Mouse (Mus musculus): ENCODE measurements around the gene P3h3.

P3h3 gene

DNA sequence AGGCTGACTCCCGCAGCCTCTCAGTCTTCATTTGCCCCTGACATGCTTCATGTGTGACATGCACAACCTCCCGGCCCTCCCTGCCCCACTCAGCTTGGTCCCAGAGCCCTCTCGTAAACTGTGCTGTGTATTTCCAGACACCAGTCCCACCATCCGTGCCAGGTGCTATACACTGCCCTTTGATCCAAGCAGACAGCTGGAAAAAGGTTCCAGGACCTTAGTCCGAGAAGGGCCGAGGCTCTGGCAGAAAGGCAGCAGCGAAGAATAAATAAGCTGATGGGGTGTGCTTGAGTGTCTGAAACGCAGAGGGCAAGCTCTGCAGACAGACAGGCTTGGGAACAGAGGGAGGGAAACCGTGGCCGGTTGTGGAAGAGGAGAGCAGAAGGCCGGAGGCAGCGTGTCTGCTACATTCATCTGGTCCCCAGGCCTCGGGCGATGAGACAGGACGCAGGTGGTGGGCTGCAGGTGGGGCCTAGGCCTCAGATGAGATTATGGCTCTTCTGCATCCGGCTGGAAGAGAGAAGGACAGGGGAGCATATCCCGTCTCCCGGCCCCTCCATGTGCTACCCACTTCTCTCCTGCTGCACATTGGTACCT, 8.3 kb upstream of the P3h3 start:
- no peak for DNase-seq (ENCODE audit: low spot score in 2 of 2)

- peak; percentile 71 to 84 for DNase-seq (ENCODE audit: low spot score in 2 of 2)
Measured at GRCm38 (mm10) chr6:124863658-124864298, 6.2 kb upstream of the P3h3 start, which contains the start of gene Gpr162. Gene Gpr162, minus strand, starts transcription at chr6:124863983.

- DNase-seq (ENCODE audit: low spot score in 2 of 2) = no peak
Measured at GRCm38 (mm10) chr6:124863125-124863657, 5.6 kb upstream of the P3h3 start.

- peak; percentile 37 to 49 for DNase-seq (ENCODE audit: low spot score in 2 of 2)
Measured at GRCm38 (mm10) chr6:124862406-124863124, 5.0 kb upstream of the P3h3 start.

DNA sequence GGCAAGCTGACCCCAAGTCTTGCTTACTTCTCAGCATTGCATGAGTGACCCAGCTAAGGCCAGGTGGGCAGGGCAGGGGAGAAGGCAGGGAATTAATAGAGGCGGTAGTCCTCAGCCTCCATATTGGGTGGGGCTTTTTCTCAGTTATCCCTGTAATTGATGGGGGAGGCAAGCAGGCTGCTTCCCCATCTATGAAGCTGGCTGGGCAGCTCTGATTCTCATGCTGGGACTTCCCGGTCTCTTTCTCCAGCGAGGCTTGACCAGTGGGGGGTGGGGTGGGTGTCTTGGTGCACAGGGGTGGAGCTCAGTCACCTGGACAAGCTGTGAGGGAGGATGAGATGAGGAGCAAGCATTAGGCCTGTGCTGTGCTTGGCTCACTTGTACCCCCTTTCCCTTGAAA, 4.2 kb upstream of the P3h3 start:
- peak in 1 of 2 experiments; percentile 17 for DNase-seq (ENCODE audit: low spot score in 2 of 2)

DNA sequence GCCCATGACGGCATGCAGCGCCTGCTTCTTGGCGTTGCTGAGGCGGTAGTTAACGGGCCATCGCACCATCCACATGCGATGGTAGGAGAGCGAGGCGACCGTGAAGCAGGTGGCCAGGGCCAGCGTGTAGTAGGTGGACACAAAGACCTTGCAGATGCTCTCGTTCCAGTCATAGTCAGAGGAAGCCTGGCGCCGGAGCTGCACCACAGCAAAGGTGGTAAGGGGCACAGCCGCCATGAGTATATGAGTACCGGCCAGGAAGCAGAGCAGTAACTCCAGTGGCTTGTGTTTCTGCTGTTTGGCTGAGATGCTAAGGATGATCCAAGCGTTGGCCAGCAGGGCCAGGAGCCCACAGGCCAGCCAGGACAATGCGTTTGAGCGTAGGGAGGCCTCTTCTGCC, 3.7 kb upstream of the P3h3 start:
- DNase-seq (ENCODE audit: low spot score in 2 of 2) = peak in 1 of 2 experiments; percentile 18

- DNase-seq (ENCODE audit: low spot score in 2 of 2) = peak in 1 of 2 experiments; percentile 21
Measured at GRCm38 (mm10) chr6:124860511-124860910, 3.0 kb upstream of the P3h3 start.

DNA sequence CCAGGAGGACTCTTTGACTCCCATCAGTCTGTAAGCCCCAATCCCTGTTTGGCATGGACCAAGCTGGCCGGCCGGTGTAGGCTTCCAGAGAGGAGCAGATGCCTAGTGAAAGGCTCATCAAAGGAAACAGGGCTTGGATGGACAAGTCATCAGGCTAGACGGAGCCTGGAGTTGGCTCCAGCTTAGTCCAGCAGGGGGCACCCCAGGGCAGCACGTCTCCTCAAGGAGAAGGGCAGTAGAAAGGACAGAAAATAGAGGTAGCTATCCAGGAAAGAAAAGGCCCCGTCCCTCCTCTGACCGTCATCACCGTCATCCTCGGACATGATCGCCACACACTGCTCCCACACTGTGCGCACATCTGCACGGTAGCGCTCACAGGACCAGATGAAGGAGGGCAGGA, 2.2 kb upstream of the P3h3 start:
- DNase-seq (ENCODE audit: low spot score in 2 of 2) = peak; percentile 79 to 85

DNA sequence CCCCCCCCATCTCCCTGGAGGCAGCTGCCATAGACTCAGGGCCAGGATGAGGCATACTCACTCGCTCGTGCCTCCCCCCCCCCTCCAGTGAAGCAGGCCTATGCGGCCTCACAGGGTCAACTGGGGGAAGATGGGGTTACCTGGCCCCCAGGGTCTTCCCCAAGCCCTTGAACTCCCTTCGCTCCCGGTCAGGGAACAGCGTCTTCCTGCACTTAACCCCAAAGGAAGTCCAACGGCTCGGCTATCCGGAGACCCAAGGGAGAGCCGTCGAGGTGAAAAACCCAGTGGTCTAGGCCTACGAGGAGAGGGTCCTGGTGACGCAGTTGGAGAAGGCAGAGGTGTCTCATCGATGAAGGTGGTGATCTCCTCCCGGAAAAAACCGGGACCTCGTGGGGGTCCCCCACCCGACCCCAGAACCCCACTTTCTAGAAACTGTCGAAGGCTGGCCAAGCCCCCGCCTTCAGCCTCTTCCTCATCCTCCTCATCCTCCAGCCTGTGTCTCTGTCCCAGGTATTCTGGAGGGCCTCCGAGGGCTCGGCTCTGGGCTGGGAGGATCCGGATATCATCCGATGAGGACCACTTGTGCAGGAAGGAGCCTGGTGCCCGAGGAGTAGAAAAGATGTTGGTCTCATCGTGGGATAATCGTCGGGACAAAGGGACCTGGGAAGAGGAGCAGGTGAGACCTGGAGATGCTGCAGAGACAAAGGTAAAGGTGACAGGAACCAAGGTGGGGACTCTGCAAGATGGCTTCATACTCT, 1.2 kb upstream of the P3h3 start:
- peak in 1 of 2 experiments; percentile 20 for DNase-seq (ENCODE audit: low spot score in 2 of 2)

DNA sequence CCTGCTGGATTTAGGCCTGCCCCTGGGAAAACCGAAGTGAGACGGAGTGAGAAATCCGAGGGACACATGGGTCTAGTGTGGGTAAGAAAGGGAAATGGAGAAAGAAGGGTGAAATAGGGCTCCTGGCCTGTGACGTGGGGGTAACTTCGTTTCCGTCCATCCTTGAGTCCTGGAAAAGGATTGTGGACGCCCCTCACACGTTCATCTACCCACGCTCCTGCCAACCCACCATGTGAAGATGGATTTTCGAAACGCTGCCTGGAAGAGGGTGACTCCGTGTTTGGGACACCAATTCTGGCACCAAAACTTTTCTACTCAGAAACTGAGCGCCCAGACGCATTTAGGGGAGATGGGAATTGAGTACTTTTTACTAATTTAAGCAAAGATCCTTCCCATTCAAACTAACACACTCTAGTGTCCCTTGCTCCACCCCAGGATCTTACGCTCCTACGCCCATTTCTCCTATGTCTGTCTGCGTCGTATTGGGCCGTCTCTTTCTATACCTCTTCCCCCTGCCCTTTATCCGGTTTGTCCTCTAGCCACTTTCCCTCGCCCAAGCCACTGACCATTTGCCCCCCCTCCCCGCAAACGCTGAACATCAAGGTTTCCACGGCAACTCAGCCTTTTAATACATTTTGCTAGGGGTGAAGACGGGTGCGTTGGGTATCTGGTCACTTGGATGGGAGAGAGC, 433 bp upstream of the P3h3 start:
- DNase-seq (ENCODE audit: low spot score in 2 of 2) = peak in 1 of 2 experiments; percentile 8

GRCm38 (mm10) chr6:124856321-124856720, 1.2 kb downstream of the P3h3 start:
- peak; percentile 63 to 64 for DNase-seq (ENCODE audit: low spot score in 2 of 2)

GRCm38 (mm10) chr6:124854647-124855046, 2.9 kb downstream of the P3h3 start:
- DNase-seq (ENCODE audit: low spot score in 2 of 2) = no peak

DNA sequence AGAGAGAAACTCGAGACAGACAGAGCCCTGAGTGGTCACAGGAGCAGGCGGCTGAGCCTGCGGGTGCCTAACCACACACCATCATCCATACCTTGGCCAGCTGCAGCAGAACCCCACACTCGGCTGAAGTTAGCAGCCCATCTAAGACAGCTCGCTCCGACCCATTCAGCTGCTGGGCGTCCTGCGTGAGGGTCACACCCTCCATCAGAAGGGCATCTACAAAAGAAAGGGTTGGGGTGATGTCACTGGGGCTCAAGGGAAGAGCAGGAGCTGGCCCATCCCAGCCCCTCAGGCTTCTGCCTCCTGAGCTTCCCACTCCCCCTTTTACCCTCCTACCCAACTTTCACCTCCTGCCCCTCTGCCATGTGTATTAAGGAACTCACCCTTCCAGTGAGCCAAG, 7.0 kb downstream of the P3h3 start:
- no peak for DNase-seq (ENCODE audit: low spot score in 2 of 2)

DNA sequence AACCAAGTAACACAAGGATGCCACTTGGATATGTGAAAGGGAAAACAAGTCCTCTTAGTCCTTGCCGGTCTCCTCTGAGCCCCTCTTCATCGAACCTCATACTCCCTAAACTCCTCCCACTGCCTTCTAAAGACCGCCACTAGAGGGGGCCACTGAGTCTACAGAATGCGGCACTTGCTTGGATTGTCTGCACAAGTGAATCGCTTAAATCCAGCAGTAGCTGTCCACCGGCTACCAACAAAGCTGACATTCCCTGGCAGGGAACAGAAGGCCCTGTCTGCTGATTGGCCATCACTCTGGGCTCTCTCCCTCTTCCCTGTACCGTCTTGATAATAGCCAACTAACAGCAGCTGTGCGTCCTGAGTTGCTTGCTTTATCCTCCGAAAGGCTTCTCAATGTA, 10.2 kb downstream of the P3h3 start:
- peak; percentile 82 to 91 for DNase-seq (ENCODE audit: low spot score in 2 of 2)

DNA sequence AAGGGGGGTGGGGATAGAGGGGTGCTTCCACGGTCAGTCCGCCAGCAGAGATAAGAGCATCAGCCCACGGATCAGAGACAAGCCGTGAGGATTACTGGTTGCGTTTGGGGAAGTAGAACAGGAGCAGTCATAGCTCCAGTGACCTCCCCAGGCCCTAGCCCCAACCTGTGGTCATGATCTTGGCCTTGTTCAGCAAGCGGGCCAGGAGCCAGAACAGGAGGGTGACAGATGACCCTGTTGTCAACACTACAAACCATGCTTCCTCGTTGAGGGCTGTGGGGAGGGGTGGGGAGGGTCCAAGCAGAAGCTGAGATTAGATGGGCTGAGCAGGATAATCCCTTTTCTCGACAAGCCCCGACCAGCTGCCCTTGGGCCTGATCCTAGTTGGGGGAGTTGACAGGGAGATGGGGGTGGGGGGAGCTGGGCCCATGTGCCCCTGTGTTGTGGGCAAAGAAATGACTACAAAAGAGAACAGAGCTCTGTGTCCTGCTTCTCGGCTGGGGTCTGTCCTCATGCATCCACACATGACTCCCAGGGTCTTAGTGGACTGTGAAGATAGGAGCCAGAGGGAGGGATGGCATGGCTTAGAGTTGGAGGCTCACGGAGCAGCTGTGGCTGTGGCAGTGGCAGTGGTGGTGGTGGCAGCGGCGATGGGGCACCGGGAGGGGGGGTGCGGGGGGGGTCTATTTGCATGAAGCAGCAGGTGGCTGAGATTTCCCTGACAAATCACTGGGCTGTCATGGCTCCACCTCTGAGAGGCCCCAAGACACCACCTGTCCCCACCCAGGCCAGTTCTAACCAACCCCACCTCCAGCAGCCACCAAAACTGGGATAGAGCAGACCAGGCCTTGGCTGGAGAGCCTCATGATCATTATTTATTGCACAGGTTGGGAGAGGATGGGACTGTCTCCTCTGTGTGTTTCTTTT, 17.0 kb downstream of the P3h3 start, which contains the start of gene Gnb3:
Gene Gnb3 (minus strand): TSS at position 35 of the 927 bp plus-strand sequence.
- no peak for DNase-seq (ENCODE audit: low spot score in 2 of 2)

DNA sequence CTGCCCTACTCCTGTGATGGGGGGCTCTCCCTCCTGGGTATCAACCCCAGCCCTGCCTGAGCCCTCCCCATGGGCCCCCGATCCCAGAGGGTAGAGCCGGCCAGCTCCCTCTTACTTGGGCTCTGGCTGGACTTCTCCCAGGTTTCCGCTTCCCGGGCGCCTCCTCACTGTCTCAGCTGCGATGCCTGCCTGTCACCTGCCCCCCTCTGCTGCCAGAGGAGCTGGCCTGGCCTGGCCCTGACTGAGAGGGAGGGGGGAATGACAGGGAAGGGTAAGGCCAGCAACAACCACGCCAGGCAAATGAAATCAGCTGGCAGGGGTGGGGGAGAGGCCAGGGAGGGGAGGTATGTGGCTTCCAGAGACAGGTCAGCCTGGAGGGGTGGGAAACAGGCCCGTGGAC, 17.7 kb downstream of the P3h3 start:
- DNase-seq (ENCODE audit: low spot score in 2 of 2) = no peak

GRCm38 (mm10) chr6:124836411-124836810, 21.1 kb downstream of the P3h3 start:
- DNase-seq (ENCODE audit: low spot score in 2 of 2) = no peak

- DNase-seq (ENCODE audit: low spot score in 2 of 2) = no peak
Measured at GRCm38 (mm10) chr6:124835531-124835930, 22.0 kb downstream of the P3h3 start.

DNA sequence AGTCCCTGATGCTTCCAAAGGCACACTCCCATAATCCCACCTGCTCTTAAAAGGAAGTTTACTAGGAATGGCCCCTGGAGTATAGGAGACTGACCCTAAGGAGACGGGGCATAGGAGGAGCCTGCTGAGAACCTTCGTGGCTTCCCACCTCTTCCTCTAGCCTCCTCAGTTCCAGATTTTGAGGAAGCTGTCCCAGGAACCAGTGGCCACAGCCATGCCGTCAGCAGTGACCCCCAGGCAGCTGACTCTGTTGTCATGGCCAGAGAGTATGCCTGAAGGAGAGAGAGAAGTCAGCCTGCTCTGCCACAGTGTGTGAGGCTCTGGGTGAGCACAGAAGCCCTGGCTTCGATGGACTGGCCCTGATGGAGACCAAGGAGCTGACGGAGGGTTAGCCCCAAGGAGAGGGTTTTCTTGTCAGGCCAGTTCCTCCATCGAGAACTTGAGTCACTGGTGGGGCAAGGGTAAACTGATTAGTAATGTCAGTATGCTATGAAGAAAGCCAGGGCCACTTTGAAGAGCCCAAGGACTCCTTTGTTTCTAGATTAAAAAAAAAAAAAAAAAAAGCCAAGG, 23.0 kb downstream of the P3h3 start:
- DNase-seq (ENCODE audit: low spot score in 2 of 2) = no peak

GRCm38 (mm10) chr6:124831649-124832048, 25.9 kb downstream of the P3h3 start:
- DNase-seq (ENCODE audit: low spot score in 2 of 2) = no peak

Measured in frontal cortex, postnatal 10 days (tissue).